Mouse (Mus musculus) spleen, postnatal 10 days (tissue): Measurements from ENCODE around the gene Olfr299.

Experiments used
- DNase-seq, 2 experiments: peaks; one replicate each; pipeline ENCODE4 v3.0.0; 2021 to 2022; ENCODE audit warnings: low spot score in 2 of 2

Gene Olfr299

GRCm38 (mm10) chr7:86459621-86460020 is at the start of gene Olfr299:
TSS of gene Olfr299 (plus strand) at chr7:86459921.
- DNase-seq = no peak

GRCm38 (mm10) chr7:86492384-86492783 is 32.7 kb downstream of the Olfr299 start, which contains the start of gene Olfr298:
TSS of gene Olfr298 (minus strand) at chr7:86492484.
- no peak for DNase-seq
